26 mouse cellular contexts compared by ENCODE assay signal in genomic region chr12:115055080-115055479, GRCm38 (mm10).
DNase-seq lines count a peak whose midpoint lies in the region; ATAC-seq and TF ChIP-seq lines count a peak whose summit lies in the region.
"Had no signal": no experiment of that assay in that cellular context is flagged by ENCODE, and none has a peak within 500 bp of the region (broad histone marks: within the 10 kb centered on the region; RNA-seq: fewer than 3 reads in every experiment).

No protein-coding gene starts in this region.

- H3K4me3 ChIP-seq in thymus, adult 2 months (ENCODE audit: control insufficient read depth, insufficient read depth, low read length) = no peak overlapping the region
- H3K4me3 ChIP-seq in midbrain, embryonic 15.5 days = no peak overlapping the region
- H3K4me3 ChIP-seq in hindbrain, embryonic 10.5 days = no peak overlapping the region
- H3K4me3 ChIP-seq in lung, postnatal 0 days (ENCODE audit: low read depth, low read length) = no peak overlapping the region
- H3K4me3 ChIP-seq: embryonic facial prominence, embryonic 10.5 days; forebrain, embryonic 15.5 days; heart, adult 2 months; heart, embryonic 13.5 days; hindbrain, embryonic 13.5 days; limb, embryonic 15.5 days; lung, embryonic 15.5 days; midbrain, embryonic 12.5 days; neural tube, embryonic 13.5 days had no signal

- H3K4me1 ChIP-seq in thymus, adult 2 months (replicated peaks; ENCODE audit: control insufficient read depth, insufficient read depth, low read length) = no peaks in the 10 kb centered on the region
- H3K4me1 ChIP-seq in midbrain, embryonic 15.5 days = no peaks in the 10 kb centered on the region
- H3K4me1 ChIP-seq in hindbrain, embryonic 10.5 days (replicated peaks) = no peaks in the 10 kb centered on the region
- H3K4me1 ChIP-seq in lung, postnatal 0 days (ENCODE audit: insufficient read depth, low read depth, low read length) = no peaks in the 10 kb centered on the region
- H3K4me1 ChIP-seq: embryonic facial prominence, embryonic 10.5 days; forebrain, embryonic 15.5 days; heart, embryonic 13.5 days; hindbrain, embryonic 13.5 days; limb, embryonic 15.5 days; lung, embryonic 15.5 days; midbrain, embryonic 12.5 days; neural tube, embryonic 13.5 days had no signal

- ATAC-seq in inflammation-experienced regulatory T-cells, adult 6 months = peak; percentile 61
- no peak for ATAC-seq in midbrain, embryonic 15.5 days (replicated peaks)
- no peak for ATAC-seq in lung, postnatal 0 days
- ATAC-seq: forebrain, embryonic 15.5 days had no signal

- no peak overlapping the region for H3K9ac ChIP-seq in midbrain, embryonic 15.5 days
- no peak overlapping the region for H3K9ac ChIP-seq in lung, postnatal 0 days (replicated peaks; ENCODE audit: low read depth)
- H3K9ac ChIP-seq: forebrain, embryonic 15.5 days; heart, embryonic 13.5 days; hindbrain, embryonic 13.5 days; limb, embryonic 15.5 days; liver, embryonic 14.5 days; lung, embryonic 15.5 days; midbrain, embryonic 12.5 days; neural tube, embryonic 13.5 days had no signal

- H3K9me3 ChIP-seq in midbrain, embryonic 15.5 days = peaks cover 15% of the 10 kb centered on the region
- peaks cover 24% of the 10 kb centered on the region for H3K9me3 ChIP-seq in hindbrain, embryonic 10.5 days
- no peaks in the 10 kb centered on the region for H3K9me3 ChIP-seq in lung, postnatal 0 days (ENCODE audit: low read length)
- H3K9me3 ChIP-seq: limb, embryonic 15.5 days; lung, embryonic 15.5 days had no signal

- no peaks in the 10 kb centered on the region for H3K36me3 ChIP-seq in thymus, adult 2 months (ENCODE audit: control insufficient read depth, insufficient read depth, low read length)
- H3K36me3 ChIP-seq in midbrain, embryonic 15.5 days (replicated peaks) = no peaks in the 10 kb centered on the region
- no peaks in the 10 kb centered on the region for H3K36me3 ChIP-seq in hindbrain, embryonic 10.5 days
- no peaks in the 10 kb centered on the region for H3K36me3 ChIP-seq in lung, postnatal 0 days (ENCODE audit: insufficient read depth, low read length)
- H3K36me3 ChIP-seq: embryonic facial prominence, embryonic 10.5 days; forebrain, embryonic 15.5 days; heart, embryonic 13.5 days; hindbrain, embryonic 13.5 days; limb, embryonic 15.5 days; lung, embryonic 15.5 days; midbrain, embryonic 12.5 days; neural tube, embryonic 13.5 days had no signal

- no peak overlapping the region for H3K27ac ChIP-seq in thymus, adult 2 months (ENCODE audit: control insufficient read depth, insufficient read depth, low read length)
- no peak overlapping the region for H3K27ac ChIP-seq in midbrain, embryonic 15.5 days
- no peak overlapping the region for H3K27ac ChIP-seq in hindbrain, embryonic 10.5 days
- no peak overlapping the region for H3K27ac ChIP-seq in lung, postnatal 0 days (ENCODE audit: low read length)
- H3K27ac ChIP-seq: embryonic facial prominence, embryonic 10.5 days; forebrain, embryonic 15.5 days; heart, adult 2 months; heart, embryonic 13.5 days; hindbrain, embryonic 13.5 days; limb, embryonic 15.5 days; liver, embryonic 14.5 days; lung, embryonic 15.5 days; midbrain, embryonic 12.5 days; neural tube, embryonic 13.5 days had no signal

- TF ChIP-seq POLR2A in thymus, adult 2 months (IDR thresholded peaks at IDR 0.05; ENCODE audit: control insufficient read depth, extremely low read depth, insufficient read depth, low read length, poor library complexity) = no peak

- no peak for TF ChIP-seq CTCF in thymus, adult 2 months (IDR thresholded peaks at IDR 0.05; ENCODE audit: borderline replicate concordance, control insufficient read depth, extremely low read depth, insufficient read depth, low read length, poor library complexity)
- TF ChIP-seq CTCF in lung, postnatal 0 days (IDR thresholded peaks at IDR 0.05) = no peak

- peak; percentile 8 for DNase-seq in thymus, adult 2 months
- no peak for DNase-seq in thymus, postnatal 0 days (ENCODE audit: low spot score)
- peak; percentile 13 for DNase-seq in thymus, postnatal 14 days
- DNase-seq in hindbrain, embryonic 10.5 days (ENCODE audit: low spot score) = no peak
- no peak for DNase-seq in lung, postnatal 0 days (ENCODE audit: low spot score)
- DNase-seq: adrenal gland, postnatal 14 days; cerebellum, adult 8-10 months; gastrocnemius, postnatal 10 days; heart, adult 2 months; heart, postnatal 14 days; kidney, adult 2 months; kidney, postnatal 10 days; left cerebral cortex, postnatal 4 days; lung, postnatal 4 days; retina, postnatal 1 day had no signal

- no peak for TF ChIP-seq EP300 in lung, postnatal 0 days (IDR thresholded peaks at IDR 0.05)

- H3K4me2 ChIP-seq in midbrain, embryonic 15.5 days = no peak overlapping the region
- H3K4me2 ChIP-seq in lung, postnatal 0 days (replicated peaks; ENCODE audit: low read depth, low read length) = no peak overlapping the region
- H3K4me2 ChIP-seq: forebrain, embryonic 15.5 days; heart, embryonic 13.5 days; hindbrain, embryonic 13.5 days; limb, embryonic 15.5 days; lung, embryonic 15.5 days; midbrain, embryonic 12.5 days; neural tube, embryonic 13.5 days had no signal

- 8% methylated on average over 4 of the region's 4 CpGs for WGBS in thymus, adult 2 months
- 79% methylated on average over 4 of the region's 4 CpGs for WGBS in midbrain, embryonic 15.5 days
- 79% methylated on average over 4 of the region's 4 CpGs for WGBS in hindbrain, embryonic 10.5 days
- WGBS in lung, postnatal 0 days = 73% methylated on average over 4 of the region's 4 CpGs

- H3K27me3 ChIP-seq in thymus, adult 2 months (ENCODE audit: control insufficient read depth, insufficient read depth, low read length) = no peaks in the 10 kb centered on the region
- H3K27me3 ChIP-seq in midbrain, embryonic 15.5 days (replicated peaks) = no peaks in the 10 kb centered on the region
- H3K27me3 ChIP-seq in hindbrain, embryonic 10.5 days (ENCODE audit: insufficient read depth, poor library complexity, severe bottlenecking) = no peaks in the 10 kb centered on the region
- H3K27me3 ChIP-seq in lung, postnatal 0 days (replicated peaks; ENCODE audit: insufficient read depth, low read length) = no peaks in the 10 kb centered on the region
- H3K27me3 ChIP-seq: forebrain, embryonic 15.5 days; heart, embryonic 13.5 days; hindbrain, embryonic 13.5 days; limb, embryonic 15.5 days; lung, embryonic 15.5 days; midbrain, embryonic 12.5 days; neural tube, embryonic 13.5 days had no signal

Comparison
In these comparisons a context has a peak if more than half of its experiments do, and no peak if none do; other contexts are left out.
1. DNase-seq: peak in thymus, adult 2 months (single experiment) and thymus, postnatal 14 days (single experiment); none in thymus, postnatal 0 days (single experiment), hindbrain, embryonic 10.5 days (single experiment) and lung, postnatal 0 days (single experiment).